Mouse (Mus musculus) ES-E14 (cell line): Measurements from ENCODE around the gene S100a5. TPM values are rescaled to one million over a fixed set of nuclear protein-coding genes. Genes with fewer than 3 reads are reported as not detected.

Experiments used
- DNase-seq: peaks from one replicate; pipeline ENCODE4 v3.0.0-alpha.2; 2013; ENCODE audit warnings: low read depth, low spot score
- H3K27ac ChIP-seq: 2 replicates; pipeline ENCODE4 v1.5.1; 2012; ENCODE audit warnings: low read depth, mild to moderate bottlenecking, low read length, moderate library complexity, mixed read lengths; ENCODE audit not compliant: poor library complexity, insufficient read depth, severe bottlenecking
- H3K36me3 ChIP-seq: 2 replicates; pipeline ENCODE4 v1.6.1; 2012; ENCODE audit warnings: mild to moderate bottlenecking, low read length, moderate library complexity, mixed read lengths; ENCODE audit not compliant: control insufficient read depth, poor library complexity, insufficient read depth, severe bottlenecking
- H3K4me1 ChIP-seq, 2 experiments: fragments of 150-350 bp in 1 of 2; sonication (generic) in 1 of 2; 2 replicates each; pipeline ENCODE4 v1.6.1; 2012; ENCODE audit warnings: low read length in 2 of 2, mild to moderate bottlenecking in 1 of 2, mixed read lengths in 1 of 2; ENCODE audit not compliant: control insufficient read depth in 2 of 2, insufficient read depth in 2 of 2, poor library complexity in 1 of 2
- H3K4me3 ChIP-seq, 2 experiments: fragments of 150-350 bp in 1 of 2; sonication (generic) in 1 of 2; 2 replicates each; pipeline ENCODE4 v1.5.1; 2012; ENCODE audit warnings: low read length in 2 of 2, low read depth in 1 of 2, mild to moderate bottlenecking in 1 of 2, mixed read lengths in 1 of 2; ENCODE audit not compliant: insufficient read depth in 1 of 2, poor library complexity in 1 of 2, severe bottlenecking in 1 of 2
- H3K9ac ChIP-seq: 2 replicates; pipeline ENCODE4 v1.6.1; 2012; ENCODE audit warnings: low read depth, mild to moderate bottlenecking, low read length, mixed read lengths; ENCODE audit not compliant: poor library complexity, insufficient read depth, severe bottlenecking
- H3K9me3 ChIP-seq: fragments of 150-350 bp; sonication (generic); 2 replicates; pipeline ENCODE4 v1.6.1; 2012; ENCODE audit warnings: low read depth, mild to moderate bottlenecking, low read length; ENCODE audit not compliant: control insufficient read depth, insufficient read depth
- CHD2 ChIP-seq: IDR thresholded peaks from 2 replicates; pipeline ENCODE4 v1.6.1; 2014; ENCODE audit warnings: mild to moderate bottlenecking, low read depth, low read length, inconsistent platforms
- HCFC1 ChIP-seq: IDR thresholded peaks from 2 replicates; pipeline ENCODE4 v1.6.1; 2012; ENCODE audit warnings: low read length, inconsistent platforms, borderline replicate concordance; ENCODE audit not compliant: insufficient read depth
- MAFK ChIP-seq: IDR thresholded peaks from 2 replicates; pipeline ENCODE4 v1.6.1; 2014; ENCODE audit warnings: mild to moderate bottlenecking, low read depth, low read length, inconsistent platforms; ENCODE audit not compliant: insufficient read depth
- ZC3H11A ChIP-seq: IDR thresholded peaks from 2 replicates; pipeline ENCODE4 v1.6.1; 2012; ENCODE audit warnings: low read depth, mild to moderate bottlenecking, inconsistent platforms, low read length, borderline replicate concordance
- ZNF384 ChIP-seq: IDR thresholded peaks from 2 replicates; pipeline ENCODE4 v1.6.1; 2012; ENCODE audit warnings: low read depth, low read length, inconsistent platforms
- in situ Hi-C, 2 experiments: fragments of 600-800 bp; cut with MboI; formaldehyde crosslinking; loops; one replicate each; pipeline ENCODE4 v1.15.1; 2025; ENCODE audit warnings: low sequenced_read_pairs in 2 of 2, inconsistent platforms in 1 of 2; ENCODE audit not compliant: unreplicated experiment in 2 of 2
- total RNA-seq: library from RNA; depleted of rRNA; stranded (reverse); fragments of 300-350 nt; gene quantifications from 2 replicates; pipeline ENCODE4 v1.2.3, GENCODE M21; 2012

The S100a5 gene
- total RNA-seq, 1 experiment = not detected

GRCm38 (mm10) chr3:90587361-90588101 is 20.8 kb upstream of the S100a5 start:
- H3K36me3 ChIP-seq = no peaks in the 10 kb centered on the region
- H3K9me3 ChIP-seq = no peaks in the 10 kb centered on the region
- H3K4me1 ChIP-seq = peaks cover 3 to 15% of the 10 kb centered on the region in 2 experiments; a peak in 1 of 4 replicates
- TF ChIP-seq ZNF384 = no peak
- TF ChIP-seq MAFK = no peak
- no peak for TF ChIP-seq CHD2
- no peak for TF ChIP-seq ZC3H11A
- no peak for TF ChIP-seq HCFC1
- no peak overlapping the region for H3K4me3 ChIP-seq
- no peak overlapping the region for H3K27ac ChIP-seq
- H3K9ac ChIP-seq = no peak overlapping the region
- in situ Hi-C loops = no loop called here
- no peak for DNase-seq

GRCm38 (mm10) chr3:90589390-90589789 is 18.9 kb upstream of the S100a5 start:
- Histone ChIP-seq H3K9me3 (no peaks in the 10 kb centered on the region), H3K27ac (no peak overlapping the region), H3K36me3 (no peaks in the 10 kb centered on the region), H3K4me3 (no peak overlapping the region), H3K4me1 (peaks cover 3 to 15% of the 10 kb centered on the region in 2 experiments; a peak in 1 of 4 replicates), H3K9ac (no peak overlapping the region)
- in situ Hi-C loops = no loop called here
- TF ChIP-seq MAFK (no peak), ZNF384 (no peak), CHD2 (no peak), HCFC1 (no peak), ZC3H11A (no peak)
- no peak for DNase-seq

GRCm38 (mm10) chr3:90589947-90590346 is 18.4 kb upstream of the S100a5 start, which contains the start of gene S100a2:
Gene S100a2, plus strand, starts transcription at chr3:90590247.
- in situ Hi-C loops = no loop called here
- Histone ChIP-seq H3K9ac (no peak within 1 kb of the TSS), H3K36me3 (no peaks in the 10 kb centered on the region), H3K27ac (no peak within 1 kb of the TSS), H3K9me3 (no peaks in the 10 kb centered on the region), H3K4me1 (peaks cover 3 to 15% of the 10 kb centered on the region in 2 experiments; a peak in 1 of 4 replicates), H3K4me3 (no peak within 1 kb of the TSS)
- no peak for DNase-seq
- TF ChIP-seq MAFK (no peak), ZC3H11A (no peak), CHD2 (no peak), ZNF384 (no peak), HCFC1 (no peak)

GRCm38 (mm10) chr3:90594466-90594865 is 13.9 kb upstream of the S100a5 start:
- H3K9me3 ChIP-seq = no peaks in the 10 kb centered on the region
- H3K4me1 ChIP-seq = no peaks in the 10 kb centered on the region
- no peak overlapping the region for H3K9ac ChIP-seq
- no peak overlapping the region for H3K4me3 ChIP-seq
- no peak for DNase-seq
- TF ChIP-seq HCFC1 = no peak
- TF ChIP-seq ZC3H11A = no peak
- no peak for TF ChIP-seq MAFK
- H3K27ac ChIP-seq = no peak overlapping the region
- in situ Hi-C loops = no loop called here
- H3K36me3 ChIP-seq = no peaks in the 10 kb centered on the region

- DNase-seq = no peak
- Histone ChIP-seq H3K27ac (no peak overlapping the region), H3K4me3 (no peak overlapping the region), H3K4me1 (no peaks in the 10 kb centered on the region), H3K9ac (no peak overlapping the region), H3K36me3 (no peaks in the 10 kb centered on the region), H3K9me3 (no peaks in the 10 kb centered on the region)
- TF ChIP-seq HCFC1 (no peak), ZC3H11A (no peak), MAFK (no peak), CHD2 (no peak), ZNF384 (no peak)
- in situ Hi-C loops = no loop called here
Observed at GRCm38 (mm10) chr3:90595556-90595955, 12.8 kb upstream of the S100a5 start.
